Mouse (Mus musculus) activated CD4-positive, CD25-positive, alpha-beta regulatory T cell (primary cell): ENCODE measurements around the gene Slc16a10. TPM values are rescaled to one million over a fixed set of nuclear protein-coding genes. Genes with fewer than 3 reads are reported as not detected.

Experiments used
- polyA plus RNA-seq, 2 experiments: library from polyadenylated mRNA; unstranded; fragments of 100-300 nt; shearing (Covaris generic); gene quantifications; one replicate each; pipeline ENCODE4 v1.2.1; 2017

Gene Slc16a10
- 1 to 10 TPM; 1.4 to 2.1 TPM for polyA plus RNA-seq

DNA sequence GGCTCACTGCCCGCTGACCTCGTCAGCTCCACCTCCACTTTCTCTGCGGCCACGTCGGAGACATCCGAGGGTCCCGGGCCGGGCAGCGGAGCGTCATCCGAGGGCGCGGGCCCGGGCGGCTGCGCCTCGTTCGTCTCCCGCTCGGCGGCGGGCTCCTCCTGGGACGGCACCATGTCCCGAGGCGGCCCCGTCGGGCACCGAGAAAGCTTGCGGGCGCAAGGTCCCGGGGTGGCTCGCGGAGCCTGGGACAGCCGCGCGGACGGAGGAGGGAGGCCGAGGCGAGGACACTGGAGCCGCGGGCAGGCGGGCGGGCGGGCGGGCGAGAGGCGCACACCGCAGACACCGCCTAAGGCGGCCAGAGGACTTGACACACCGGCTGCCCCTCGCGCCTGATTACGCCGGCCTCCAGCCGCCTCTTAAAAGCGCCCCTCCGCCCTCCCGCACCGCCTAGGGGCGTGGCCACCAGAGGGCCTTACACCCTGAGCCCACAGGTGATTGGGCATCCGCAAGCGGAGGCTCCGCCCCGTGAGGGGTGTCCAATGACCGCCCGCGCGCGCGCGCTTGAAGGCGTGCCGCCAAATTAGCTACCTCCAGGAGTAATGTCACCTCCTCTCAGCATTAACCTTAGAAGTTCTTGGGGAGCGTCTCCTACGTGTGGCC, at the start of gene Slc16a10:
TSS of gene Slc16a10 (minus strand) at position 395 of the 660 bp plus-strand sequence.

DNA sequence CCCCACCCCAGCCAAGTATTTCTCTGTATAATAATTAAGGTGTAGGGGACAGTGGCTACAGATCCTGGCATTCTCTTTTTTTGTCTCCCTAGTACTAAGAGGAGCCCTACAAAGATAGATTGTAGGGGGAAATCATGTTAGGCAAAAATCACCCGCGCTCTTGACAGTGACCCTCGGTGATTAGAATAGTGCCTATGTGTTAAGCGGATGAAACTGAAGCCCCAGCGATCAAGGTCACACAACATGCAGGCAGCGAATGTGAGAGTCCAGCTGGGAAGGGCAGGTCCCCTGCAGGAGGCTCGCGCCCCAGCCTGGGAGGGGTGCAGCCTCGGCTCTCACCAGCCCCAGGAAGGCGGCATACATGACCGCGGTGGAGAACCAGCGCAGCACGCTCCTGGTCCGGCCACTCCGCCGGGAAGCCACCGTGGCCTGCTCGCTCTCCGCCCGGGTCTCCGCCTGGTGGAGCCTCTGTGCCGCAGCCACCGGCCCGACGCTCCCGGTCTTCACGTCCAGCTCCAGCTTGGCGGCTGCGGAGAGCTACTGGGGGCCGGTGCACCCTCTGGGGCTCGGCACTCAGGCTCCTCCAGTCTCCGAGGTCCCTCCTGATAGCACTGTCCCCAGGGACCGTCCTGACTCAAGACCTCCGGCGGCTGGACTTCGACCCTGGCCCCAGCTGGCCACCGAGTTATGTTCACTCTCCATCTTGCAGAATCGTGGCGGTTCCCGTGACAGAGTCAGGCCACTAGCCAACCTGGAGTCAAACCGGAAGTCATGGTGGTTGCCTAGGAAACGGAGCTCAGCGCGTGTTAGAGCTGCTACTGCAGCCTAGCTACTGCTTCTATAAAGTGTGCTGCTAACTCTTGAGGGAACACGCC, 117.3 kb downstream of the Slc16a10 start, which contains the start of gene Mfsd4b1:
TSS of gene Mfsd4b1 (minus strand) at position 715 of the 875 bp plus-strand sequence.

DNA sequence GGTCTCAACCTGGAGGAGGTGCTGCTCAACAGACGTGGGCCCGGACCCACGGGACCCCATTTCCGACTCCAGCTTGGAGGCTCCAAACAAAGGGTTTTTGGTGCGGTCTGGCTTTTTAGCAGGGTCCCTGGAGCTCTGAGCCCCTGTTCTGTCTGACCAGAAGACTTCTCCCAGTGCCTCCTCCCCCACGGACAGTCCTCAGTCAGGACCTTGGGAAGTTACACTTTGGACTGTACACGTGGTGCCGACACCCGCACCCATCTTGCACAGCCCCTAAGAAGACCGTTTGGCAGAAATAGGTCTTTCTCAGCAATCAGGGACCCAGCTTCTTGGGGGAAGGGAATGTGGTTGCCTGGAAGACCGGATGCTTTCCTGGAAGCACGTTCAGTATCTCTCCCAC, 155.6 kb downstream of the Slc16a10 start, which contains the start of gene Mfsd4b5:
TSS of gene Mfsd4b5 (minus strand) at position 181 of the 400 bp plus-strand sequence.

Other genes with a start within 250 kb of the Slc16a10 start
- 1 to 10 TPM; 3.2 to 4.8 TPM for gene Mfsd4b4, start 243.0 kb downstream of the Slc16a10 start, polyA plus RNA-seq
- gene Mfsd4b2, start 215.3 kb downstream of the Slc16a10 start, polyA plus RNA-seq: under 1 TPM in 1 of 2 experiments, not detected in 1; 0.10 TPM
- gene Mfsd4b3, start 182.1 kb downstream of the Slc16a10 start, polyA plus RNA-seq: not detected
- under 1 TPM; 0.07 to 0.26 TPM for gene Mfsd4b5, start 155.6 kb downstream of the Slc16a10 start, polyA plus RNA-seq
- gene Mfsd4b1, start 117.0 kb downstream of the Slc16a10 start, polyA plus RNA-seq: not detected
- gene Rpf2, start 104.8 kb upstream of the Slc16a10 start, polyA plus RNA-seq: 10 to 100 TPM; 45.3 to 68.7 TPM
- gene Gtf3c6, start 115.8 kb upstream of the Slc16a10 start, polyA plus RNA-seq: 10 to 100 TPM; 75.7 to 86.5 TPM
- 10 to 100 TPM; 44.1 to 63.3 TPM for gene Amd1, start 159.9 kb upstream of the Slc16a10 start, polyA plus RNA-seq
- gene Cdk19, start 197.3 kb upstream of the Slc16a10 start, polyA plus RNA-seq: 10 to 100 TPM; 31.7 to 40.1 TPM